Mouse (Mus musculus) limb, embryonic 15.5 days (tissue): ENCODE data around the gene Prepl. TPM values are rescaled to one million over a fixed set of nuclear protein-coding genes. Genes with fewer than 3 reads are reported as not detected.

Experiments
- ATAC-seq: fragments of 200-750 bp; cut with Nextera tagmentation; 2 replicates; pipeline ENCODE4 v1.8.0; 2017; ENCODE audit warnings: low read depth, moderate TSS enrichment; ENCODE audit not compliant: insufficient number of reproducible peaks, low FRiP score, low TSS enrichment
- H3K27ac ChIP-seq: fragments of 300-500 bp; sonication (generic); 2 replicates; pipeline ENCODE4 v1.5.1; 2015; ENCODE audit warnings: moderate library complexity, mild to moderate bottlenecking, inconsistent platforms
- H3K27me3 ChIP-seq: fragments of 300-500 bp; sonication (generic); 2 replicates; pipeline ENCODE4 v1.6.1; 2015; ENCODE audit warnings: inconsistent platforms
- H3K36me3 ChIP-seq: fragments of 300-500 bp; sonication (generic); 2 replicates; pipeline ENCODE4 v1.6.1; 2015; ENCODE audit warnings: inconsistent platforms
- H3K4me1 ChIP-seq: fragments of 300-500 bp; sonication (generic); 2 replicates; pipeline ENCODE4 v1.6.1; 2015; ENCODE audit warnings: inconsistent platforms
- H3K4me2 ChIP-seq: fragments of 300-500 bp; sonication (generic); 2 replicates; pipeline ENCODE4 v1.6.1; 2015; ENCODE audit warnings: mild to moderate bottlenecking, inconsistent platforms
- H3K4me3 ChIP-seq: fragments of 300-500 bp; sonication (generic); 2 replicates; pipeline ENCODE4 v1.5.1; 2015; ENCODE audit warnings: mild to moderate bottlenecking, inconsistent platforms
- H3K9ac ChIP-seq: fragments of 300-500 bp; sonication (generic); 2 replicates; pipeline ENCODE4 v1.6.1; 2015; ENCODE audit warnings: inconsistent platforms
- H3K9me3 ChIP-seq: fragments of 300-500 bp; sonication (generic); 2 replicates; pipeline ENCODE4 v1.6.1; 2016; ENCODE audit warnings: inconsistent platforms
- WGBS: fragments of 180-500 bp; shearing (Covaris S2); methylation state at CpG from one replicate; pipeline ENCODE4 v1.1.7; 2015; 5-methylcytosine and 5-hydroxymethylcytosine counted together
- polyA plus RNA-seq: library from polyadenylated mRNA; unstranded; fragments of >200 nt; fragmentation: Nextera tagmentation; extraction: Ambion mirVana; gene quantifications from 2 replicates; pipeline ENCODE4 v1.2.1, GENCODE M21; 2015

Prepl gene
- polyA plus RNA-seq, 1 experiment from 2014 or later: 25.6 TPM

DNA sequence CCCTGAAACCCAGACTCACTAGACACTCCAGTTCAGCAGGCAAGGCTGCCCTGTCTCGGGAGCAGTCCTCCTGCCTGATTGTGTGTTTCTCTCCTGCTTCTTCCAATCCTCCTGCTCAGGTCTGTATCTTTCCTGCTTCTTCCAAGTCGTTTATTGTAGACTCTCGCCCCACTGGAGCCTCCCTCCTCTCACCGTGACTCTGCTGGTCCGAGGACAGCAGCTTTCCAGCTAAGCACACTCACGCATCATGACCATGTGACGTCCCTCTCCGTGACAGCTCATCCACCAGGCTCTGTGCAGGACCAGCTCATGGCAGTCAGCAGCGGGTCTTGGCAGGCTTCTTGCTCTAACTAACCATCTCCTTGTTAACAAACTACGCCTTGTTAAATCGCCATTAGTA lies 56.0 kb downstream of the Prepl start:
- Histone ChIP-seq H3K4me3 (no peak overlapping the region), H3K4me1 (no peaks in the 10 kb centered on the region), H3K27ac (no peak overlapping the region), H3K27me3 (no peaks in the 10 kb centered on the region), H3K4me2 (no peak overlapping the region), H3K9me3 (no peaks in the 10 kb centered on the region), H3K36me3 (no peaks in the 10 kb centered on the region), H3K9ac (no peak overlapping the region)
- no peak for ATAC-seq
- 61% methylated on average over 11 of the region's 11 CpGs for WGBS

DNA sequence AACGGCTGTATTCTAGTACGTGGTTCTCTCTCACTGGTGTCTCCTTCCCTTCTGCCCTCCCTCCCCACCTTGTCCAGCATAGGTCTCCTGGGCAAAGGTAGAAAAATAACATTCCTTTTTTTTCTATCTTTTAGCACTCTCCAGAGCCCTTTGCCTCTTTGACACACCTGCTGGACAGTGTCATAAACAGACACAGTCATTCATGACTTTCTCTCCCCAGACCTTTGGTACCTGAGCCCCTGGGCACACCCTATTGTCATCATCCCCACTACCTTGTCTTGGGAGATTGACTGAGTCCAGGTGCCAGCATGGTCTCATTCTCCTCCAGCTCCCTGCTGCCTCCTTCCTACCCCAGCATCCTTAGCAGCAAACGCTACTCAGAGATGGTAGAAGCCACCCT lies 57.0 kb downstream of the Prepl start:
- 84% methylated on average over 3 of the region's 3 CpGs for WGBS
- Histone ChIP-seq H3K4me3 (no peak overlapping the region), H3K27ac (no peak overlapping the region), H3K27me3 (no peaks in the 10 kb centered on the region), H3K4me1 (no peaks in the 10 kb centered on the region), H3K4me2 (no peak overlapping the region), H3K36me3 (no peaks in the 10 kb centered on the region), H3K9me3 (no peaks in the 10 kb centered on the region), H3K9ac (no peak overlapping the region)
- no peak for ATAC-seq

DNA sequence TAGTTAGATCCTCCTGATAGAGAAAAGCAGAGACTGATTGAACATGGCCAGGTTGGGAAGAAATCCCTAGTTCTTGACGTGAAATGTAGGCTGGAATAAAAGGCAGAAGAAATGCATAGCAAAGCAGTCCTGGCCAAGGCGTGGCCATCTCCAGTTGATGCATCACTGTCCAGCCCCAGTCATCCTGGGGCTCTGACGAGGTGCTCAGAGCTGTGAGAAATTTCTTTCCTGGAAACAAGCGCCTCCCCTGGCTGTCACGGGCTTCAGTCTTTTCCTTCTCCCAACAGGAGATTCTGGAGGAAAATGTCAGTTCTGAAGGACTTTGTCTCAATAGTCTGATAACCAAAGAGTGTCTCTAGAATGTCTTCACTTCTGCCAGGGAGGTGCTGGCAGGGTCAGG lies 59.4 kb downstream of the Prepl start:
- Histone ChIP-seq H3K27me3 (no peaks in the 10 kb centered on the region), H3K9me3 (no peaks in the 10 kb centered on the region), H3K4me1 (no peaks in the 10 kb centered on the region), H3K4me2 (no peak overlapping the region), H3K27ac (no peak overlapping the region), H3K9ac (no peak overlapping the region), H3K4me3 (no peak overlapping the region), H3K36me3 (no peaks in the 10 kb centered on the region)
- WGBS: 69% methylated on average over 5 of the region's 5 CpGs
- ATAC-seq: no peak

DNA sequence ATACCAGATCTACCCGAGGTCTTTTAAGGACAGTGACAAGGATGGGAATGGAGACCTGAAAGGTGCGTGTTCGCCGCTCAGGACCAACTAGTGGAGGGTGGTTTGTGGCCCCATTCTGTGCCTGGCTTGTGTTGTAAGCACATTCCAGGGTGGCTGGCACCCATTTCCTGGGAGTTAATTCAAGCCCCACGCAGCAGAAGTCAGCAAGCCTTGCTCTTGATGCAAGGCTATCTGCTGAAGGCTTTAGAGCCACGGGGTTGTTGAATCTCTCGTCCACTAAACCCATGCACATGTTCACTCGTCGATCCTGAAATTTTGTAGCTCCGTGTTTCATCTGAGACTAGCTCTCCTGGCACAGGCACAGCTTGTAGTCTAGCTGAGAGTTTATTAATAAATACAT lies 61.2 kb downstream of the Prepl start:
- 93% methylated on average over 10 of the region's 10 CpGs for WGBS
- Histone ChIP-seq H3K4me1 (no peaks in the 10 kb centered on the region), H3K4me2 (no peak overlapping the region)

DNA sequence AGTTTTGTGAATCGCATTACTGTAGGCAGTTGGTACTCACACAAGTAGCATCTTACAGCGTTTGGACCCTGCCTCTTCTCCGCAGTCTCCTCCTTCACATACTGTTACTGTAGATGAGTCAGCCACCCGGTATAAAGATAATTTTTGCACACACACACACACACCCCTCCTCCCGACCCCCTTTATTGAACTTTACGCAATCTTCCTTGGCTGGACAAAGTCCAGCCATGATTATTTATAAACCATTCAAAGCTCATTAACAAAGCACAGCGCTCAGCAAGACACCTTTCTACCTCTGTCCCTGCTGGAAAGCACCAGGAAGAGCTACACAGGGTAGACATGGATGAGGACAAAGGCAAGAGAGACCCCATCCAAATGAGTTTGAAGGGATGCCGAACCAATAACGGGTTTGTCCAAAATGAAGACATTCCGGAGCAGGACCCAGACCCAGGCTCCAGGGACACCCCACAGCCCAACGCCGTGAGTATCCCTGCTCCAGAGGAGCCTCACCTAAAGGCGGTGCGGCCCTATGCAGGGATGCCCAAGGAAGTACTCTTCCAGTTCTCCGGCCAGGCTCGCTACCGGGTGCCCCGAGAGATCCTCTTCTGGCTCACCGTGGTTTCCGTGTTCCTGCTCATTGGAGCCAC lies 61.8 kb downstream of the Prepl start, which contains the start of gene Slc3a1:
TSS of gene Slc3a1 (plus strand) at position 284 of the 647 bp plus-strand sequence.
- no peak within 1 kb of the TSS for H3K9ac ChIP-seq
- no peaks in the 10 kb centered on the region for H3K27me3 ChIP-seq
- H3K36me3 ChIP-seq: 0 out of 2 replicates have a peak, but pooled peaks cover 3% of the 10 kb centered on the region
- no peaks in the 10 kb centered on the region for H3K4me1 ChIP-seq
- no peak within 1 kb of the TSS for H3K4me2 ChIP-seq
- H3K4me3 ChIP-seq: no peak within 1 kb of the TSS
- H3K9me3 ChIP-seq: no peaks in the 10 kb centered on the region
- no peak within 1 kb of the TSS for H3K27ac ChIP-seq
- no peak for ATAC-seq
- 91% methylated on average over 20 of the region's 20 CpGs for WGBS

More for the DNA sequence above, 61.2 kb downstream of the Prepl start:
- ATAC-seq: no peak
- H3K4me3 ChIP-seq: no peak overlapping the region
- H3K36me3 ChIP-seq: 0 out of 2 replicates have a peak, but pooled peaks cover 3% of the 10 kb centered on the region
- H3K27ac ChIP-seq: no peak overlapping the region
- H3K9ac ChIP-seq: no peak overlapping the region
- no peaks in the 10 kb centered on the region for H3K9me3 ChIP-seq
- H3K27me3 ChIP-seq: no peaks in the 10 kb centered on the region

DNA sequence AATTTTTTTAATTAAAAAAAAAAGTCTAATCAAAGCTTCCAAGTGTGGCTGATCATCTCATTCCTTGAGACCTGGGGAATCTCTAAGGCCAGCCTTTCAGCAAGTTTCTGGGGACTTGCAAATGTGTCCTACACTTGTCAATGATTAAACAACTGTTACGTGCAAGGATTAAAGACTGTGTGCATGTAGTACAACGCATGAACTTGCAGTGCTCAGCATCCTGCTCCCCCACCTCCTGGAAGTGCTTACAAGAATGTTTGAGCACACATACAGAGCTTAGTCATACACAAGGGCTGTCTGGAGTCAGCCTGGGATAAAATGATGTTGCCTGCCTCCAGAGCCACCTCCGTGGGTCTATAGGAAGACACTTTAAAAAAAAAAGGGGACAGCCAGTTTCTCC lies 62.8 kb downstream of the Prepl start:
- H3K36me3 ChIP-seq: 0 out of 2 replicates have a peak, but pooled peaks cover 3% of the 10 kb centered on the region
- no peaks in the 10 kb centered on the region for H3K4me1 ChIP-seq
- H3K4me2 ChIP-seq: no peak overlapping the region
- H3K9me3 ChIP-seq: no peaks in the 10 kb centered on the region
- H3K4me3 ChIP-seq: no peak overlapping the region
- no peaks in the 10 kb centered on the region for H3K27me3 ChIP-seq
- H3K27ac ChIP-seq: no peak overlapping the region
- H3K9ac ChIP-seq: no peak overlapping the region
- 86% methylated on average over 3 of the region's 3 CpGs for WGBS
- no peak for ATAC-seq

DNA sequence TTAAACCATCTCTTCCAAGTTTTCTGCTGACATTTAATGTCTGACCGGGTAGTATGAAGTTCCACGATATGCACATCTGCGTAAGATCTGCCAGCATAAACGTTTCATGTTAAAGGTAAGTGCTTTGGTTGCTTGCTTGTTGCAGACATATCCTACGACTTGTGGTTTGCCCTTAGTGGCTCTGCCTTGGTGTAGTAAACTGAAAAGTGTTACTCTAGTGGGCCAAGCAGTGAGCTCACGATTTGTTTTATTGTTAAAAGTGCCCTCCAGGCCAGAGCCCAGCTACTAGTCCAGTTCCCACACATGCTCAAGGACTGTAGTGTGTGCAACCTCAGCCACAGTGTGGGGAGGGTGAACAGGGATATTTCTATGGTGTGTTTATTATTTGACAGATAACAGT lies 63.6 kb downstream of the Prepl start:
- H3K36me3 ChIP-seq: 0 out of 2 replicates have a peak, but pooled peaks cover 3% of the 10 kb centered on the region
- H3K9me3 ChIP-seq: no peaks in the 10 kb centered on the region
- H3K27ac ChIP-seq: no peak overlapping the region
- WGBS: 87% methylated on average over 6 of the region's 6 CpGs
- H3K9ac ChIP-seq: no peak overlapping the region
- no peaks in the 10 kb centered on the region for H3K4me1 ChIP-seq
- ATAC-seq: no peak
- H3K4me2 ChIP-seq: no peak overlapping the region
- no peak overlapping the region for H3K4me3 ChIP-seq
- H3K27me3 ChIP-seq: no peaks in the 10 kb centered on the region

DNA sequence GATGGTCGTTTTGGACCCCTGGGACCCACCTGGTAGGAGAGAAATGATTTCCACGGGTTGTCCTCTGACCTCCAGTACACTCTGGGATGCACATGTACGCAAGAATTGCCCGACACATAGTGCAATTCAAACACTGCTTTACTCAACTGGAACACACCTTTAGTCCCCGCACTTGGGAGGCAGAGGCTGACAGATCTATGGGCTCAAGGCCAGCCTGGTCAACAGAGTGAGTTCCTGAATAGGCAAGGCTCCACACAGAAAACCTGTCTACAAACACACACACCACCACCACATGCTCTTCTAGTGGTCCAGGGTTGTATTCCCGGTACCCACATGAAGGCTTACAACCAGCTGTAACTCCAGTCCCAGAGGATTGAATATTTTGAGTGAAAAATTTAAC lies 64.9 kb downstream of the Prepl start:
- ATAC-seq: no peak
- WGBS: 92% methylated on average over 6 of the region's 6 CpGs
- no peaks in the 10 kb centered on the region for H3K27me3 ChIP-seq

DNA sequence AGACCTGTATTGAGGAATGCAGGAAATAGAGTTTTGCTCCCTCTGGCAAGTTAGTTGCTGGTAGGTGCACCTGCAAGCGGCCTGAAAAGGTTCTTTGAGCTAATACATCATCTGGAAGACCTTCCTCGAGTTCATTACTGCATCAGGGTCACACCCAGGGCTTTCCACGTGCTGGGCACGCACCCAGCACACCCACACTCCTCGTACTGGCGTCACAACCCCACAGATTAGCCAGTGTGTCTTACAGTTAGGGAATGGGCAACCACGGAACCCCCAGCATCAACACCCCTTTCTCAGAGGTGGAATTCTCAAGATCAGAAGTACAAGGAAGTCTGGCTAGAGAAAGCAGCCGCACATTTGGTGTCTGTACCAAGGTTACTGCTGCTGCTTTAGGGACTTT lies 65.8 kb downstream of the Prepl start:
- Histone ChIP-seq H3K4me1 (no peaks in the 10 kb centered on the region), H3K4me3 (no peak overlapping the region), H3K36me3 (0 out of 2 replicates have a peak, but pooled peaks cover 3% of the 10 kb centered on the region), H3K4me2 (no peak overlapping the region), H3K27me3 (no peaks in the 10 kb centered on the region), H3K27ac (no peak overlapping the region), H3K9me3 (no peaks in the 10 kb centered on the region), H3K9ac (no peak overlapping the region)
- 82% methylated on average over 8 of the region's 8 CpGs for WGBS
- ATAC-seq: no peak

More for the DNA sequence above, 64.9 kb downstream of the Prepl start:
- Histone ChIP-seq H3K9me3 (no peaks in the 10 kb centered on the region), H3K4me1 (no peaks in the 10 kb centered on the region), H3K27ac (no peak overlapping the region), H3K9ac (no peak overlapping the region), H3K36me3 (0 out of 2 replicates have a peak, but pooled peaks cover 3% of the 10 kb centered on the region), H3K4me3 (no peak overlapping the region), H3K4me2 (no peak overlapping the region)

DNA sequence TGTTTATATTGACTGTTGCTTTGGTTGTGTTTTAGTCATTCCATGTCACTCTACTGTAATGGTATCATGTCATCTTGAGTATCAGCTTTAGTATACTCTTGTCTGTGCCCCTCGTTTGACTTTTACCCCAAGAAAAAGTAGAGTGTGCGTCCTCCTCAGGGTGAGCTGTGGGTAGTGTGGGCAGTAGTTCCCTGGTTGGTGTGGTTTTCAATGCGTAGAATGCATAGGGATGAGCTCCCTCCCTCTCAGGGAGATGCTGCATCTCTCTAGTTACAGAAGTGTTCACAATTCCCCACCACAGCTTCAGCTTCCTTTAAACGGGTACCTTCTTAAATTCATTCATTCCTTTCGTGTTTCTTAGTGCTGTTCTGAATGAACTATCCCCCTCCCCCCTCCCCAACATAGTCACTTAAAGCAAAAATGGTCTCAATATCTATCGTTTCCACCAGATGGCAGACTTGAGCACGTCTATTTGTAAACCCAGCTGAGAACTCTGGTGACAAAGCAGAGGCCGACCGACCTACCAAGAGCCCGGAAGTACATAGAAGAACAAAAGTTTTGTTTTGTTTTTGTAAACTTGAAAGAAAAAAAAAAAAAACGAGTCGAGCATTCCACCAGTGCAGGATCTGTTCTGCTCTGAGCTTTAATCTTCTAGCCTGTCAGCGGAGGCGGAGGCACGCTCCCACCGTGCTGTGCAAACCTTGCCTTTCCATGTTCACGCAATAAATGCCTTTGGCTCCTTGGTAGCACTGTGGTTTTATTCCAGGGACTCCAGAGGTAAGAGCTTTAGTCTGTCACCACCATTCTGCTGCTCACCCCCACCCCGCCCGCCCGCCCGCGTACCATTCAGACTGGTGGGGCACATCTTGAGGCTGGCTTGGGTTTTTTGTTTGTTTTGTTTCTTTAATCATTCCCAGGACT lies 66.5 kb downstream of the Prepl start:
- H3K9ac ChIP-seq: no peak overlapping the region
- H3K36me3 ChIP-seq: 0 out of 2 replicates have a peak, but pooled peaks cover 3% of the 10 kb centered on the region
- 64% methylated on average over 22 of the region's 22 CpGs for WGBS
- H3K4me3 ChIP-seq: no peak overlapping the region
- ATAC-seq: no peak
- H3K27me3 ChIP-seq: no peaks in the 10 kb centered on the region
- no peaks in the 10 kb centered on the region for H3K9me3 ChIP-seq
- H3K27ac ChIP-seq: no peak overlapping the region
- H3K4me2 ChIP-seq: no peak overlapping the region
- H3K4me1 ChIP-seq: no peaks in the 10 kb centered on the region

DNA sequence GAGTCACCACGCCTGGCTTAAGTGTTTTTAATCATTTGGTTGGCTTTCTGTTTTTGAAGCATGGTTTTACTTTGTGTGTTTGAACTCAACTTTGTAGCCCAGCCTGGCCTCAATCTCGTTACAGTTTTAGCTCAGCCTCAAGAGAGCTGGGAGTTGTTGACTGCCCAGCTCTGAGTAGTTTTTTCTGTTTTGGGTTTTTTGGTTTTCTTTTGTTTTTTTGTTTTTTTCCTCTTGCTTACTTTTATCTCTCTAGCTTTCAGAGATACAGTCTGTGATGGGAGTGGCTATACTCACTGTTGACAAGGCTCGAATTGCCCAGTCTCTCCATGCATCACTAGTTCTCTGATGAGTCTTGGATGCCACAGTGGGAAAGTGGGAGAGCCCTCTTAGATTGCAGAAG lies 69.7 kb downstream of the Prepl start:
- Histone ChIP-seq H3K9me3 (no peaks in the 10 kb centered on the region), H3K27me3 (no peaks in the 10 kb centered on the region), H3K4me1 (no peaks in the 10 kb centered on the region), H3K36me3 (0 out of 2 replicates have a peak, but pooled peaks cover 3% of the 10 kb centered on the region), H3K9ac (no peak overlapping the region), H3K27ac (no peak overlapping the region), H3K4me3 (no peak overlapping the region), H3K4me2 (no peak overlapping the region)
- ATAC-seq: no peak
- 90% methylated on average over 3 of the region's 3 CpGs for WGBS

DNA sequence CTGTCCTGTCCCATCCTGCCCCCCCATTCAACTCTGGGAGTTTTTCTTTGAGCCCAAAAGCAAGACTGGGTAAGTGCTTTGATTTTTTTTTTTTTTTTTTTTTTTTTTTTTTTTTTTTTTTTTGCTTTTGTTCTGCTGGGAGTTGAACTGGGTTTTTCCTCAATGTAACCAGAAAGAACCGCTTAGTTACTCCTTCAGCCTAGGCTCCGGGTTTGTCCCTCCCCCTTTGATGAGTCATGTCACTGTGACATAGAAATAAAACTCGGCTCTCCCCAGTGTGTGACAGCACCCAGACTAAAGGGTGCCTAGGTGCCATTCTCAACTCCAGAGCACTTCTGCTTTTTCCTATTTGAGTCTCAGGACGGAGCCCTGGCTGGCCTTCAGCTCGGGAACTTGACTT lies 71.2 kb downstream of the Prepl start:
- H3K36me3 ChIP-seq: no peaks in the 10 kb centered on the region
- H3K27ac ChIP-seq: no peak overlapping the region
- no peaks in the 10 kb centered on the region for H3K27me3 ChIP-seq
- H3K4me3 ChIP-seq: no peak overlapping the region
- no peak overlapping the region for H3K4me2 ChIP-seq
- no peak for ATAC-seq
- no peak overlapping the region for H3K9ac ChIP-seq
- H3K4me1 ChIP-seq: no peaks in the 10 kb centered on the region
- 71% methylated on average over 5 of the region's 5 CpGs for WGBS
- H3K9me3 ChIP-seq: no peaks in the 10 kb centered on the region
